Mouse (Mus musculus) frontal cortex, postnatal 36 days (tissue): Measurements from ENCODE around the gene Rsph3b.
"Not testable (repeated sequence)": the region's sequence is repeated elsewhere in the genome, so short reads cannot be mapped to it uniquely, and the experiment has no call there.

Experiments used
- DNase-seq, 2 experiments: peaks; one replicate each; pipeline ENCODE4 v3.0.0; 2022; ENCODE audit warnings: low spot score in 2 of 2

Rsph3b gene

GRCm38 (mm10) chr17:6959543-6960259 is 11.2 kb upstream of the Rsph3b start:
- not testable (repeated sequence) for DNase-seq

DNA sequence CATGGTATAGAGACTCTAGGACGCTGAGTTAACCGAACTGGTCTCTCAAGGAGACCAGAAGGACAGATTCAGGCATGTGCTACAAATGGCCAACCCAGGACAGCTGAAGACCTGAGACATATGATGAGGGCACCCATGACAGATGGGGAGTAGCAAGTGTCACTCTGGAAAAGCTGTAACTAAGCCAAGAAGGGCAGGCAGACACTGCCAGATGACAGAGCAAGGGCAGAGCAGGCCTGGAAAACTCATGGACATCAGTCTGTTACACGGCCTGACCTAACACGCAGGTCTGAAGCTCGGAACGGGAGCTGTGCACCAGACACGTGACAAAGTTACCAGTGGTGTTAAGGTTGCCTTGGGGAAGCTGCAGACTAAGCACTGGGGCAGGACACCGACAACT is 10.4 kb upstream of the Rsph3b start:
- not testable (repeated sequence) for DNase-seq

GRCm38 (mm10) chr17:6948769-6949228 is 317 bp upstream of the Rsph3b start:
- DNase-seq: not testable (repeated sequence)

DNA sequence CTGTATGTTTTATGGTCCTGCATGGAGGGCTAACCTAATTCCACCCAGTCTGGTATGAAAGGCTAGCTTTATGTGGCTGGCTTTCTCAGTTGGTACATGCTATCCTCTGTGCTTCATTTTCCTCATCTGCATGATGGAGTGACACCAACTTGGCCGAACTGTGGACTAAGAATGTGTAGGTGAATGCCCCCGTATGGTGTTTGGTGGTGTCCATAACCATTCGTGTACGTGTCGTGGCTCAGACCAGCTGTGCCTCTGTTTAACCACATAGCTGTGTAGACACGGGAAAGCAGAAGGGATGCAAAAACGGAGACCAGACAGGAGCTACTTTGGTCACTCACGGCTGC is 872 bp downstream of the Rsph3b start:
- DNase-seq: not testable (repeated sequence)

DNA sequence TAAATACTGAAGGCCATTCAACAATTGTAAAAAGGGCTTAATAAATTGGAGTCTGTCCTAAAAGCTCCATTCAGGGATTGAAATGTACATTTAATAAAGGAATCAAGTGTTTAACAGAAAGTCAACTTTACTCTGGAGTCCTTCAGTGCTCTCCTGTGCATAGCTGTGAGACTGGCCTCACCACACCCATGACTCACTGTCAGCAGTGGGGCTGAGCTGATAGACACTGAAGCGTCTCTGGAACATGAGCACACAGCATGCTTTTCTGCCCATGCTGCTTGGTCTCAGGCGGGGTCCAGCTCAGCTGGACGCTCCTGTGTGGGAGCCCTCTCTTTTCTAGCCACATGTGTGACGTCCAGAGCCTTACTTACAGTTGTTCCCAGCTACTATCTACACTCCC is 5.9 kb downstream of the Rsph3b start:
- not testable (repeated sequence) for DNase-seq

DNA sequence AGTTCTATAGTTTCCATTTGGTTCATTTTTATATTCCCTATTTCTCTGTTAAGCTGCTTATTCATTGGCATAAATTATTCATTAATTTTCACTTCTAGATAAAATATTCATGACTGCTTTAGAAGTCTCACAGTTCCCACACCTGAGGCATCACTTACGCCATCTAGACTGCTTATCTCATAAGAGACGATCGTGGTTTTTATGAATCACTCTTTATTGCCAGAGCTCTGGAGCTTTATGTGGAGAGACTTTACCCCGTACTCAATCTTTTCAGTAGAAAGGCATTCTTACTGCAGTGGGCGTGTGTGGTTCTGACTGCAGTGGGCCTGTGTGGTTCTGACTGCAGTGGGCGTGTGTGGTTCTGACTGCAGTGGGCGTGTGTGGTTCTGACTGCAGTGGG is 16.9 kb downstream of the Rsph3b start:
- not testable (repeated sequence) for DNase-seq

GRCm38 (mm10) chr17:6920351-6920894 is 28.1 kb downstream of the Rsph3b start:
- not testable (repeated sequence) for DNase-seq

- DNase-seq: not testable (repeated sequence)
These were observed 29.1 kb downstream of the Rsph3b start for GRCm38 (mm10) chr17:6919388-6919787.

DNA sequence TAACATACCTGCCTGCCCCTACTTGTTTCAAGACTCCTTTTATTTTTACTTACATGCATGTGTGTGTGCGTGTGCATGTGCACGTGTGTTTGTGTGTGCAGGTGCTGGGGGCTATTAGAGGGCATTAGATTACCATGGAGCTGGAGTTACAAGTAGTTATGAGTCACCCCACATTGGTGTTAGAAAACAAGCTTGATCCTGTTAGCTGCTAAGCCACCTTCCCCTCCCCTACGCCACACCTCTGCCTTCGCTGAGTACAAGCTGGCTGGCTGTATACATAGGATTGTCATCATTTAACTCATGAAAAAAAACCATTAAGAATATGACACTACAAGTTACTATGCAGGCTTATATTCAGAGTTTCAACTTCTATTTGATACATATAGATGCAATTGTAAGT is 33.2 kb downstream of the Rsph3b start:
- DNase-seq: not testable (repeated sequence)

- not testable (repeated sequence) for DNase-seq
These were observed 34.4 kb downstream of the Rsph3b start for GRCm38 (mm10) chr17:6914066-6914465.

- not testable (repeated sequence) for DNase-seq
These were observed 48.1 kb downstream of the Rsph3b start for GRCm38 (mm10) chr17:6900361-6900760.

DNA sequence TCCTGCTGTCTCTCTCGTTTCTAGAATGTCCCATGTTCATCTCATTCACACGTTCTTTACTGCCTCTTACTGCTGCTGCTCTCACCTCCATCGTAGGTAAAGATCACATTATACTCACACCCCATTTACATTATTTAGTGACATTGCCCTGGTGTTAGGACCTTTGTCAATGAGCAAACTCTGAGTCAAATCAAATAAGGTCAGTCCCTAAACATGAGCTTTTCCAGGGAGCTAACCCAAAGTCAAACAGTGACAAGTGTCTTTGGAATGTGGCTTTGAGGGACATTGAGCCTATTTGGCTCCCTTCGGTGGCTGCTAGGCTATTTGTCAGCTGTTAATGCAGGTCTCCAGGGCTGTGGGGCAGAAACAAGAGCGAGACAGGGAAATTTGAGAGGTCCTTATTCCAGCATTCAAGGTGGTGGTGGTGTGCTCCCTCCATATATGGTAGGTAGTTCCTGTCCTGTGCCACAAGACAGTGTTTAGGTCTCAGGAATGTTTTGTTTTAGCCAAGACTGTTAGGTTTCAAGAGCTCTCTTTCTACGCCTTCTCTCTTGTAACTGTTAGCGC is 50.4 kb downstream of the Rsph3b start:
- DNase-seq: not testable (repeated sequence)

DNA sequence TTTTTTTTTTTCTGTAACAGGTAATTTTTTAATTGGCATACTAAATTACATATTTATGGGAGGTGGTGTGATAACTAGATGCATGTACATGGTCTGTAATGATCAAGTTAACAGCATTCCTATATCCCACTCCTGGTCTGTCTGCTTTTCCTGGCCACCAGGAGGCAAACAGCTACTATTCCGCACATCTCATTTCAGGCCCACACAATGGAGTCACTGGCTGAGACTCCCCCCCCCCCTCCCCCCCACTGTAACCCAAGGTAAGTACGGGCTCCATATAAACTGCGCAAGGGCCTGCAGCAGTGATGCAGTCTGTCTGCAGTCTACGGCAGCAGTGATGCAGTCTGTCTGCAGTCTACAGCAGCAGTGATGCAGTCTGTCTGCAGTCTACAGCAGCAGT is 51.7 kb downstream of the Rsph3b start:
- no peak for DNase-seq

- no peak for DNase-seq
These were observed 55.1 kb downstream of the Rsph3b start for GRCm38 (mm10) chr17:6893332-6893731.

- DNase-seq: no peak
These were observed 56.2 kb downstream of the Rsph3b start for GRCm38 (mm10) chr17:6891966-6892934.

- DNase-seq: no peak
These were observed 62.0 kb downstream of the Rsph3b start for GRCm38 (mm10) chr17:6886445-6886844.

DNA sequence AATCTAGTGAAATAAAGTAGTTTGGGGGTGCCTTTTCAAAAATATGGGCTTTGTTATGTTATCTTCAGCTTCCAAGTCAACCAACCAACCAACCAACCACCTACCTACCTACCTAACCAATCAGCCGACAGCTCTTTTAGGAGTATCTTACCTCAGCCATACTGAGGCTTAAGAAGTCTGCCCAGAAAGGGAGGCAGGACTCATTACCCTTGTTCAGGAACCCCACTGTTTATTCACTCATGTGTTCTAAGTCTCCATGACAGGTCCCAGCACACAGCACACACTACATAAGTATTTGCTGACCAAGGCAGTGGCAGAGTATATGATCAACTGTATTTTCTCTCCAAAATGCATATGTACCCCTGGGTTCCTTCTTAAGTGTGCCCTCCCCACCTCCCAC is 64.0 kb downstream of the Rsph3b start:
- no peak for DNase-seq

DNA sequence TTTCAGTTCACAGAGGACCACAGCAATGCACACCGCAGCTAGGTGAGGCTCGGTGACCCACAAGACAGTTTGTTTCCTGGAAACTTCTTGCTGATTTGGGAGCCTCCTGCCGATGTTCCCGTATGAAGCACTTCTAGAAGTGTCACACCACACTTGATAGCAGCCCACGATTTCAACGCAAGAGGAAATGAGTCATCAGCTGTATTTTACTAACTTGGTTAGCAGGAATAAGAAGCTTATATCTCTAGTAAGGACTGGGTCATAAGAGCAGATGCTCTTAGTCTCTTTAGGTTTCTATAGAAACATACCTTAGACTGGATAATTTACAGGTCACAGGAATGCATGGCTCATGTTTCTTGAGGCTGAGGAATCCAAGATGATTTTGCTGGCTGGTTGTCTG is 67.2 kb downstream of the Rsph3b start:
- DNase-seq: no peak

GRCm38 (mm10) chr17:6871421-6871820 is 77.1 kb downstream of the Rsph3b start:
- DNase-seq: no peak

- no peak for DNase-seq
These were observed 79.7 kb downstream of the Rsph3b start for GRCm38 (mm10) chr17:6868810-6869209.

GRCm38 (mm10) chr17:6867740-6868139 is 80.7 kb downstream of the Rsph3b start:
- DNase-seq: no peak

- DNase-seq: no peak
These were observed 81.9 kb downstream of the Rsph3b start for GRCm38 (mm10) chr17:6866576-6866975.
